Mouse (Mus musculus) ES-E14 (cell line): ENCODE results near the gene Ppp1r11. TPM values are rescaled to one million over a fixed set of nuclear protein-coding genes. Genes with fewer than 3 reads are reported as not detected.
A peak's percentile ranks its signal among the peaks of the same experiment; 100 is the strongest.

Experiments used
- DNase-seq: peaks from one replicate; pipeline ENCODE4 v3.0.0-alpha.2; 2013; ENCODE audit warnings: low read depth, low spot score
- H3K27ac ChIP-seq: 2 replicates; pipeline ENCODE4 v1.5.1; 2012; ENCODE audit warnings: low read depth, mild to moderate bottlenecking, low read length, moderate library complexity, mixed read lengths; ENCODE audit not compliant: poor library complexity, insufficient read depth, severe bottlenecking
- H3K36me3 ChIP-seq: 2 replicates; pipeline ENCODE4 v1.6.1; 2012; ENCODE audit warnings: mild to moderate bottlenecking, low read length, moderate library complexity, mixed read lengths; ENCODE audit not compliant: control insufficient read depth, poor library complexity, insufficient read depth, severe bottlenecking
- H3K4me1 ChIP-seq, 2 experiments: fragments of 150-350 bp in 1 of 2; sonication (generic) in 1 of 2; 2 replicates each; pipeline ENCODE4 v1.6.1; 2012; ENCODE audit warnings: low read length in 2 of 2, mild to moderate bottlenecking in 1 of 2, mixed read lengths in 1 of 2; ENCODE audit not compliant: control insufficient read depth in 2 of 2, insufficient read depth in 2 of 2, poor library complexity in 1 of 2
- H3K4me3 ChIP-seq, 2 experiments: fragments of 150-350 bp in 1 of 2; sonication (generic) in 1 of 2; 2 replicates each; pipeline ENCODE4 v1.5.1; 2012; ENCODE audit warnings: low read length in 2 of 2, low read depth in 1 of 2, mild to moderate bottlenecking in 1 of 2, mixed read lengths in 1 of 2; ENCODE audit not compliant: insufficient read depth in 1 of 2, poor library complexity in 1 of 2, severe bottlenecking in 1 of 2
- H3K9ac ChIP-seq: 2 replicates; pipeline ENCODE4 v1.6.1; 2012; ENCODE audit warnings: low read depth, mild to moderate bottlenecking, low read length, mixed read lengths; ENCODE audit not compliant: poor library complexity, insufficient read depth, severe bottlenecking
- H3K9me3 ChIP-seq: fragments of 150-350 bp; sonication (generic); 2 replicates; pipeline ENCODE4 v1.6.1; 2012; ENCODE audit warnings: low read depth, mild to moderate bottlenecking, low read length; ENCODE audit not compliant: control insufficient read depth, insufficient read depth
- CHD2 ChIP-seq: IDR thresholded peaks from 2 replicates; pipeline ENCODE4 v1.6.1; 2014; ENCODE audit warnings: mild to moderate bottlenecking, low read depth, low read length, inconsistent platforms
- HCFC1 ChIP-seq: IDR thresholded peaks from 2 replicates; pipeline ENCODE4 v1.6.1; 2012; ENCODE audit warnings: low read length, inconsistent platforms, borderline replicate concordance; ENCODE audit not compliant: insufficient read depth
- MAFK ChIP-seq: IDR thresholded peaks from 2 replicates; pipeline ENCODE4 v1.6.1; 2014; ENCODE audit warnings: mild to moderate bottlenecking, low read depth, low read length, inconsistent platforms; ENCODE audit not compliant: insufficient read depth
- ZC3H11A ChIP-seq: IDR thresholded peaks from 2 replicates; pipeline ENCODE4 v1.6.1; 2012; ENCODE audit warnings: low read depth, mild to moderate bottlenecking, inconsistent platforms, low read length, borderline replicate concordance
- ZNF384 ChIP-seq: IDR thresholded peaks from 2 replicates; pipeline ENCODE4 v1.6.1; 2012; ENCODE audit warnings: low read depth, low read length, inconsistent platforms
- in situ Hi-C, 2 experiments: fragments of 600-800 bp; cut with MboI; formaldehyde crosslinking; loops; one replicate each; pipeline ENCODE4 v1.15.1; 2025; ENCODE audit warnings: low sequenced_read_pairs in 2 of 2, inconsistent platforms in 1 of 2; ENCODE audit not compliant: unreplicated experiment in 2 of 2
- total RNA-seq: library from RNA; depleted of rRNA; stranded (reverse); fragments of 300-350 nt; gene quantifications from 2 replicates; pipeline ENCODE4 v1.2.3, GENCODE M21; 2012

Gene Ppp1r11
- total RNA-seq, 1 experiment: 108 TPM

- TF ChIP-seq ZC3H11A (no peak), ZNF384 (no peak), HCFC1 (no peak), CHD2 (no peak), MAFK (no peak)
- Histone ChIP-seq H3K4me3 (peak overlapping the region; percentile 28 to 63), H3K9ac (peak overlapping the region; percentile 85)
Observed at GRCm38 (mm10) chr17:36970316-36970890, 18.9 kb upstream of the Ppp1r11 start.

GRCm38 (mm10) chr17:36966875-36967274 lies 15.3 kb upstream of the Ppp1r11 start:
- Histone ChIP-seq H3K36me3 (peaks cover 13% of the 10 kb centered on the region), H3K27ac (no peak overlapping the region), H3K4me3 (no peak overlapping the region), H3K4me1 (peaks cover 5 to 8% of the 10 kb centered on the region in 2 experiments; a peak in 2 of 4 replicates), H3K9me3 (no peaks in the 10 kb centered on the region), H3K9ac (no peak overlapping the region)
- TF ChIP-seq MAFK (no peak), ZNF384 (no peak), HCFC1 (no peak), CHD2 (no peak), ZC3H11A (no peak)
- in situ Hi-C loops: no loop called here
- DNase-seq: no peak

More at GRCm38 (mm10) chr17:36970316-36970890, 18.9 kb upstream of the Ppp1r11 start:
- DNase-seq: no peak
- in situ Hi-C loops: no loop called here
- Histone ChIP-seq H3K4me1 (peaks cover 27 to 36% of the 10 kb centered on the region in 2 experiments), H3K9me3 (no peaks in the 10 kb centered on the region), H3K27ac (peak overlapping the region; percentile 91), H3K36me3 (peaks cover 13% of the 10 kb centered on the region)

- no peak for TF ChIP-seq MAFK
- no peak for TF ChIP-seq CHD2
- no peak for TF ChIP-seq ZNF384
- TF ChIP-seq HCFC1: no peak
- no peak for TF ChIP-seq ZC3H11A
- Histone ChIP-seq H3K4me3 (no peak overlapping the region), H3K27ac (no peak overlapping the region), H3K36me3 (no peaks in the 10 kb centered on the region; the same call in 1 of the 2 replicates), H3K9ac (no peak overlapping the region), H3K4me1 (peaks cover 2 to 4% of the 10 kb centered on the region in 2 experiments; a peak in 1 of 4 replicates), H3K9me3 (no peaks in the 10 kb centered on the region)
- in situ Hi-C loops: no loop called here
- no peak for DNase-seq
Observed at GRCm38 (mm10) chr17:36961125-36961524, 9.6 kb upstream of the Ppp1r11 start.

- DNase-seq: no peak
- peak overlapping the region; percentile 32 for H3K27ac ChIP-seq
- no peaks in the 10 kb centered on the region for H3K36me3 ChIP-seq
- in situ Hi-C loops: no loop called here
- H3K4me1 ChIP-seq: peaks cover 2 to 4% of the 10 kb centered on the region in 2 experiments; a peak in 1 of 4 replicates
- H3K9ac ChIP-seq: peak overlapping the region; percentile 85
- peak overlapping the region; percentile 85 to 88 for H3K4me3 ChIP-seq
- no peaks in the 10 kb centered on the region for H3K9me3 ChIP-seq
- no peak for TF ChIP-seq ZC3H11A
- TF ChIP-seq HCFC1: no peak
- TF ChIP-seq MAFK: no peak
- TF ChIP-seq ZNF384: no peak
Observed at GRCm38 (mm10) chr17:36958884-36959283, 7.3 kb upstream of the Ppp1r11 start.
